Mouse (Mus musculus): ENCODE measurements around the gene Gpr3. TPM values are rescaled to one million over a fixed set of nuclear protein-coding genes. Genes with fewer than 3 reads are reported as not detected.
A peak's percentile ranks its signal among the peaks of the same experiment; 100 is the strongest.

Gpr3 gene
- total RNA-seq (2021): under 1 TPM in 1 of 2 experiments, not detected in 1; 0.22 TPM
- long read RNA-seq, experiment 1: 0 reads
- long read RNA-seq, experiment 2: 0 reads

GRCm38 (mm10) chr4:133211751-133212561 lies at the start of gene Gpr3, which contains the start of gene Cd164l2:
Gene Gpr3 (minus strand): TSS chr4:133212536.
Gene Cd164l2 (plus strand): TSS chr4:133212131.
- intact Hi-C loops (cut with DNase I): loop anchor here (5.0 kb wide), 2 partner anchors 40 to 265 kb away; no protein-coding TSS in a partner anchor
- DNase-seq: no peak

- DNase-seq: no peak
- intact Hi-C loops (cut with DNase I): no loop called here
These were observed 49.5 kb upstream of the Gpr3 start for GRCm38 (mm10) chr4:133261641-133262374.

DNA sequence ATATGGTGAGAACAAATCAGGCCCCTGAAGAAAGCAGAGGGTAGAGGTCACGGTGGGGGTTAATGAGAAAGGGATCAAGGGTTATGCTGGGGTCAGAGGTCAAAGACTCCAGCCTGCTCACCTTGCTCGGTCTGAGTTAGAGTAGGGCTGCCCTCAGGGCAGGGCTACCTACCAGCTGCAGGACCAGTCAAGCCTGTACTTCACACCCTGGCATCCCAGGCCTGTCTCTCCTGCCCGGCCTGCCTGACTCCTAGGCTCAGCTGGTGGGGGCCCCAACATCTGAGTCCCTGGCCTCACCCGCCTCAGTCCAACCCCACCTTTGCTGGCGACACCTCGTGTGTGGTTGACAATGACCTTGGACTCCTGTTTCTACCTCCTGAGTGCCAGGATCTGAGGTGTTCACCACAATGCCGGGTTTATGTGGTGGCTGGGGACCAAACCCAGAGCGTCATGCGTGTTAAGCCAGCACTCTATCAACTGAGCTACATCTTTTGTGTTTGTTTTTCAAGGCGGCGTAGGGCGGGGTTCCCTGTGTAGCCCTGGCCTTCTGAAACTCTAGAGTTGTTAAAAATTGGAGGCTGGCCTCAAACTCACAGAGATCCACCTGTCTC lies 45.6 kb upstream of the Gpr3 start:
- DNase-seq: no peak
- intact Hi-C loops (cut with DNase I): no loop called here

GRCm38 (mm10) chr4:133257230-133257629 lies 44.9 kb upstream of the Gpr3 start:
- intact Hi-C loops (cut with DNase I): no loop called here
- DNase-seq: no peak

DNA sequence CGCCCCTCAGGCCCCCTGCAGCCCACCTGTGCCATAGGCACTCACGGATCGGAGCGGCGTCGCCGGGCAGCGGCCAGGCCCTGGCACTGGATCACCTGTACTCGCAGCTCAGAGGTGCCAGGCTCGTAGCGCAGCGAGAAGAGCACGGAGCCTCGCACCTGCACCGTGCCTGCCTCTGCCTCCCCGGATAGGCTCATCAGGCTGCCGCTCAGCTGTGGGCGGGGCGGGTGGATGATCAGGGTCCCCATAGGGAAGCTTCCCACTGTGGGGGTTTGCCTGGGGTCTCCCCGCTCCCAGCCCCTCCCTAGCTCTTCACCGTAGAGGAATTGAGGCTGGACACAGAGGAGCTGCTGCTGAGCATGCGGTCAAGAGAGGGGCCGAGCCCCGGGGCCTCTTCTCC lies 44.5 kb upstream of the Gpr3 start:
- intact Hi-C loops (cut with DNase I): no loop called here
- no peak for DNase-seq

DNA sequence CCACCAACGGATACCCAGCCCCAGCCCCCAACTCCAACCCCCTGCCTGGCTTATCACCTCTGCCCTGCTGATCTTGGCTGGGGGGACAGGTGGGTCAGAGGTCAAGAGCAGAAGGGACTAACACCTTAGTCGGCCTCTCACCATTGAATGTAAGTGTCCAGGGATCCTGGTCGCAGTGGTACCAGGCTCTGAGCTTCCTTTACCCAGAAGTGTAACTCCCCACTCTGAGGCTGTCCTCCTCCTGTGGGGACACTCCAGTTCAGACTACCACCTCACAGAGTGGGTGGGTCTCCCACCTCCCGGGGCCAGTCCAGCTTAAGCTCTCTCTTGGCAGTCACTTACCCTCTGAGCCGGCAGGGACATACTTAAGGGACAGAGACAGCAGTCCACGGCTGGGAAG lies 43.1 kb upstream of the Gpr3 start:
- no peak for DNase-seq
- intact Hi-C loops (cut with DNase I): no loop called here

- no peak for DNase-seq
- intact Hi-C loops (cut with DNase I): loop anchor here (5.0 kb wide), 2 partner anchors 41 to 44 kb away; partner anchors contain the start of genes Cd164l2 and Gpr3
These were observed 41.1 kb upstream of the Gpr3 start for GRCm38 (mm10) chr4:133253412-133253811.

DNA sequence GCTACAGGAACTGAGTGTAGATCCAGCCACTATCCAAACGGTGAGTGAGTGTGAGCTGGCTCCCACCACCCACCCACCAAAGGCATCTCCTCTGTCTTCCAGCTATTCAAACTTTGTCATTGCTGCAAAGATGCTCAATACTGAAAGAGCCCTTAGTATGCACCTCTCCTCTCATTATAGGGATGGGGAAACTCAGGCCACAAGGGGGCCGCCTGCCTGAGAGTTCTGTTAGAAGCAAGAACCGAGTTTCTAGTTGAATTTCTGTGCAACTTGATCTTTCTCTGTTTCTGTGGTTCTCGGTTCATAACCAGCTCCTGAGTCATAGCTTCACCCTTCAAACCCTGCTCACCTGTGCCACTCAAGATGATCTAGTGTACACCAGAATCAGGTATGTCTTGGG lies 39.8 kb upstream of the Gpr3 start:
- DNase-seq: no peak
- intact Hi-C loops (cut with DNase I): loop anchor here (5.0 kb wide), 2 partner anchors 40 to 45 kb away; partner anchors contain the start of genes Cd164l2 and Gpr3

DNA sequence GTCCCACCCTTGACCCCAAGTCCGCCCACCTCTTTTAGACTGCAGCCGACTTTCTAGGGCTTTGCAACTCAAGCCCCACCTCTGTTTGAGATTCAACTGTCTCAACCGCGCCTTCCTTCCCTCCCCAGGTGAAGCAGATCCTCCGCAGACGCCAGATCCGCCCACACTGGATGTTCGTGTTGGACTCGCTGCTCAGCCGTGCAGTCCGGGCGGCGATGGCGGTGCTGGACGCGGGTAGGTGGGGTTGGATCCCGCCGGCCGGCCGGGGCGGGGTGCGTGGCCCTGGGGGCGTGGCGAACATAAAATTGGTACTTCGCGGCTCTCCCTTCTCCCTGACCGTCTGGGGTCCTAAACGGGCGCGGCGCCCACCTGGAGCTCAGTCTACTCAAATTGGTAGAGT lies 38.9 kb upstream of the Gpr3 start:
- no peak for DNase-seq
- intact Hi-C loops (cut with DNase I): loop anchor here (2.0 to 5.0 kb wide), 3 partner anchors 39 to 242 kb away; partner anchors contain the start of genes Cd164l2 and Gpr3

DNA sequence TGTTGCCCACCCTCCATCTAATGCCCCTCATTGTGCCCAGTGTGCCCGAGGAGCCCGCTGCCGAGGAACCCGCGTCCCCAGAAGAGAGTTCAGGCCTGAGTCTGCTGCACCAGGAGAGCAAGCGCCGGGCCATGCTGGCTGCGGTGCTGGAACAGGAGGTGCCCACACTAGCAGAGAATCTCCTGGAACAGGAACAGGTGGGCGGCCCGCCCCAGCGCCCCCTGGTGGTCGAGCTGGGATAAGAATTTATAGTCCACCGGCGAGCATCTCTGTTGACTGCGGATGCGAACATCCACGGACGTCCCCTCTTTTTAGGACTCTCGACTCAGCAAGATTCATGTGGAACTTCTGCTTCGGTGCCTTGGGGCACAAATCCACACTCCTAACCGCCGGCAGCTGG lies 38.3 kb upstream of the Gpr3 start:
- intact Hi-C loops (cut with DNase I): loop anchor here (1.0 to 5.0 kb wide), 4 partner anchors 16 to 242 kb away; partner anchors contain the start of genes Cd164l2 and Gpr3
- DNase-seq: peak; percentile 89 to 91

GRCm38 (mm10) chr4:133247806-133248449 lies 35.6 kb upstream of the Gpr3 start:
- intact Hi-C loops (cut with DNase I): no loop called here
- no peak for DNase-seq

DNA sequence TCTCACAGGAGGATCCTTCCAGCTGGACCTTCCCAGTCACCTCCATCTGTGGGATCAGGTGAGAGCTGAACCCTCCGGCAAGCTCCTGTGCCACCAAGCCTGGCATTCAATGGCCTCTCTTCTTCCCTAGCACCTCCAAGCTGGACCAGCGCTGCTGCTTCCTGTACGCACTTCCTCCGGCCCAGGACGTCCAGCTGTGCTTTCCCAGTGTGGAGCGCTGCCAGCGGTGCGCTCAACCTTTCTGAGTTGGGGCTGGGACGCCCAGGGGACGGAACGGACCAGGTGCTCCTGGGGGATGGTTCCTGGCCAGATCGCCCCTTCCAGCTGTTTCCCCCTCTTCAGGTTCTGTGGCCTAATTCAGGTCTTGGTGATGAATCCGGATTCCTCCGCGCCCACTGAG lies 34.7 kb upstream of the Gpr3 start:
- peak; percentile 53 to 61 for DNase-seq
- intact Hi-C loops (cut with DNase I): no loop called here

- intact Hi-C loops (cut with DNase I): no loop called here
- DNase-seq: no peak
These were observed 32.0 kb upstream of the Gpr3 start for GRCm38 (mm10) chr4:133244289-133244688.

DNA sequence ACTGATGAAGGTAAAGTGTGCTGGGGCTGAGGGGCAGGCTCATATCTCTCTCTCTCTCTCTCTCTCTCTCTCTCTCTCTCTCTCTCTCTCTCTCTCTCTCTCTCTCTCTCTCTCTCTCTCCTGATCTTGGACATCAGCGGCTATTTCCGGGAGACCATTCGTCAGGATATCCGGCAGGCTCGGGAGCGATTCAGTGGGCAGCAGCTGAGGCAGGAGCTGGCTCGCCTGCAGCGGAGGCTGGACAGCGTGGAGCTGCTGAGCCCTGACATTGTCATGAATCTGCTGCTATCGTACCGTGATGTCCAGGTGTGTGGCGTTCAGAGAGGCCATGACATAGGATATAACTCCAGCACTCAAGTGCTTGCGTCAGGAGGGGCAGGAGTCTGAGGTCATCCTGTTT lies 31.2 kb upstream of the Gpr3 start:
- intact Hi-C loops (cut with DNase I): no loop called here
- DNase-seq: no peak

GRCm38 (mm10) chr4:133242710-133243109 lies 30.4 kb upstream of the Gpr3 start:
- DNase-seq: no peak

DNA sequence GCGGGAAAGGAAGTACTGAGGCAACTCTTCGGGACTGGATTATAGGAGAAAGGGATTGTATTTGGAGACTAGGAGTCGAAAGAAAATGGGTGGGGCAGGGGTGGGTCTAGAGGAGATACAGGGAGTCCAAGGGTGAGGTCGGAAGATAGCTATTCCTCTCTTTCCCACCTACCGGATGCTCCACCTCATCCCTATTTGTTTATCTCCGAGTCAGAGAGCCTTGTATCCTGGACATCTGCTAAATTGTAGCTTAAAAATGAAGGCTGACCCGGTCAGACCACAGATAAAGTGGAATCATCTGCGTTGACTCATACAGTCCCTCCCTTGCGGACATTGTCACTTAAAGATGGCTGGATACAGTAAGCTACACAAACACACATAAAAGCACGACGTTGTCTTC lies 29.6 kb upstream of the Gpr3 start:
- DNase-seq: no peak
- intact Hi-C loops (cut with DNase I): no loop called here

More at GRCm38 (mm10) chr4:133242710-133243109, 30.4 kb upstream of the Gpr3 start:
- intact Hi-C loops (cut with DNase I): no loop called here

DNA sequence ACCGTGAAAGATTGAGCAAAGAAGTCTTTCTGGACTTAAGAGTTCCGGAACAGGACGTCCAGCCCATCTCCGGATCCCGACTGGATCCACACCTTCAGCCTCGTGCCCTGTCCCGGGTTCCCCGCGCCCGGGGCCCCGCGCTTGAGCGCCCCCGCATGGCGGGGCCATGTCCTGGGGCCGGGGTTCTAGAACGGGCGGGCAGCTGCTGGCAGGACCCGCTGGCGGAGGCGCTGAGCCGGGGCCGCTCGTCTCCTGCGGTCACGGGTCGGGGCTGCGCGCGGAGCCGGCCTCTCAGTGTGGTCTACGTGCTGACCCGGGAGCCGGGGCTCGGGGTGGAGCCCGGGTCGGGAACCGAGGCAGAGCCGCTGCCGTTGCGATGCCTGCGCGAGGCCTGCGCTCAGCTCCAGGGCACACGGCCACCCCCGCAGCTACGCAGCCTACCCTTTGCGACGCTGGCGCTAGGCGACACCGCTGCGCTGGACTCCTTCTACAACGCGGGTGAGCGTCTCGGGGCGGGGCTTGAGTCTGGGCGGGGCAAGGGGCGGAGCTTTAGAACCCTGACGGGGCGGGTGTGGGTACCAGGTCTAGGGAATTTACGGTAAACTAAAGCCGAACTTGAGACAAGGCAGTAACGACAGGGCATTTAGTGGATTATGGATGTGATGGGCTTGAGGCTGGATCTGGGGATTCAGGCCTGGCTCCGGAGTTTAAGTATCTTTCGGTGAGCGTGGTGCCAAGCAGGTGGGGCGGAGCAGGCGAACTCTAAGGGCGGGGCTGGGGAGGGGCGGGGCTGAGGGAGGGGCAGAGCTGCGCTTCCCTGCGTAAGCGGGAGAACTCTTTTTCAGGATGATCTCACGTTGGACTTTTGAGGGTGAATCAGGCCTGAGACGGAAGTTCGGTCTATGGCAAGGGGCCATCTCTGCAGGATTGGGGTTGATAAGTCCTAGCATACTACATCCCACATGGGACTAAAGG lies 28.9 kb upstream of the Gpr3 start:
- DNase-seq: peak; percentile 92 to 93
- intact Hi-C loops (cut with DNase I): no loop called here

GRCm38 (mm10) chr4:133240490-133240921 lies 28.2 kb upstream of the Gpr3 start, which contains the start of gene Map3k6:
Gene Map3k6 (plus strand): TSS chr4:133240818.
- DNase-seq: peak; percentile 79 to 92
- intact Hi-C loops (cut with DNase I): no loop called here

- no peak for DNase-seq
- intact Hi-C loops (cut with DNase I): no loop called here
These were observed 25.6 kb upstream of the Gpr3 start for GRCm38 (mm10) chr4:133237911-133238310.
